Mouse (Mus musculus) CH12.LX (cell line): ENCODE results near the gene Rffl. TPM values are rescaled to one million over a fixed set of nuclear protein-coding genes. Genes with fewer than 3 reads are reported as not detected.
A peak's percentile ranks its signal among the peaks of the same experiment; 100 is the strongest.

ENCODE experiments used
- DNase-seq: peaks from one replicate; pipeline ENCODE4 v3.0.0-alpha.2; 2013; ENCODE audit errors: extremely low read depth
- H3K27ac ChIP-seq: 2 replicates; pipeline ENCODE4 v1.5.1; 2012; ENCODE audit warnings: low read depth, mild to moderate bottlenecking, control low read depth, moderate library complexity; ENCODE audit not compliant: insufficient read depth
- H3K27me3 ChIP-seq: replicated peaks from 2 replicates; pipeline ENCODE3; 2012; ENCODE audit warnings: inconsistent platforms
- H3K36me3 ChIP-seq, 2 experiments: replicated peaks in 1 of 2; 2 replicates each; pipeline versions ENCODE3 to v1.6.1; 2012; ENCODE audit warnings: inconsistent platforms in 1 of 2, low read length in 1 of 2, mild to moderate bottlenecking in 1 of 2, mixed read lengths in 1 of 2, moderate library complexity in 1 of 2; ENCODE audit not compliant: control insufficient read depth in 1 of 2, insufficient read depth in 1 of 2
- H3K4me1 ChIP-seq, 2 experiments: 2 replicates each; pipeline ENCODE4 v1.6.1; 2012; ENCODE audit warnings: inconsistent platforms in 1 of 2, moderate library complexity in 1 of 2; ENCODE audit not compliant: insufficient read depth in 2 of 2, control insufficient read depth in 1 of 2
- H3K4me2 ChIP-seq: 2 replicates; pipeline ENCODE4 v1.6.1; 2012; ENCODE audit warnings: low read depth, mild to moderate bottlenecking, control low read depth; ENCODE audit not compliant: poor library complexity, insufficient read depth, severe bottlenecking
- H3K4me3 ChIP-seq, 3 experiments: fragments of 150-350 bp in 1 of 3; sonication (generic) in 1 of 3; replicated peaks in 1 of 3; 2 replicates each; pipeline versions ENCODE3 to v1.5.1; 2011 to 2012; ENCODE audit warnings: low read depth in 2 of 3, low read length in 2 of 3, mild to moderate bottlenecking in 2 of 3, moderate library complexity in 2 of 3, control low read depth in 1 of 3, improper control_type of control experiment in 1 of 3, inconsistent platforms in 1 of 3, mixed read lengths in 1 of 3; ENCODE audit not compliant: poor library complexity in 1 of 3
- H3K79me2 ChIP-seq: replicated peaks from 2 replicates; pipeline ENCODE4 v1.6.1; 2012; ENCODE audit warnings: mild to moderate bottlenecking, moderate library complexity; ENCODE audit not compliant: control insufficient read depth, poor library complexity, insufficient read depth, severe bottlenecking; ENCODE audit errors: extremely low read depth
- H3K9ac ChIP-seq: 2 replicates; pipeline ENCODE4 v1.6.1; 2012; ENCODE audit warnings: low read depth, mild to moderate bottlenecking, control low read depth, moderate library complexity; ENCODE audit not compliant: insufficient read depth
- H3K9me3 ChIP-seq: replicated peaks from 2 replicates; pipeline ENCODE3; 2012; ENCODE audit warnings: low read length, inconsistent platforms, mixed read lengths
- BHLHE40 ChIP-seq: IDR thresholded peaks from 2 replicates; pipeline ENCODE4 v1.6.1; 2011; ENCODE audit warnings: mild to moderate bottlenecking, low read depth, low read length, improper control_type of control experiment
- CHD1 ChIP-seq: IDR thresholded peaks from 2 replicates; pipeline ENCODE4 v1.6.1; 2012; ENCODE audit warnings: low read depth, low read length, improper control_type of control experiment, inconsistent platforms
- EP300 ChIP-seq: IDR thresholded peaks from 2 replicates; pipeline ENCODE4 v1.6.1; 2011; ENCODE audit warnings: low read length, improper control_type of control experiment
- GABPA ChIP-seq: IDR thresholded peaks from 2 replicates; pipeline ENCODE4 v1.6.1; 2012; ENCODE audit warnings: low read depth, low read length, improper control_type of control experiment, inconsistent platforms; ENCODE audit not compliant: insufficient replicate concordance
- IRF4 ChIP-seq: IDR thresholded peaks from 2 replicates; pipeline ENCODE4 v1.6.1; 2014; ENCODE audit warnings: low read depth, mild to moderate bottlenecking, inconsistent platforms, low read length, improper control_type of control experiment
- JUN ChIP-seq: IDR thresholded peaks from 2 replicates; pipeline ENCODE4 v1.6.1; 2011; ENCODE audit warnings: low read depth, mild to moderate bottlenecking, low read length, improper control_type of control experiment, moderate library complexity; ENCODE audit not compliant: insufficient read depth
- KAT2A ChIP-seq: IDR thresholded peaks from 2 replicates; pipeline ENCODE4 v1.6.1; 2012; ENCODE audit warnings: low read length, improper control_type of control experiment, inconsistent platforms; ENCODE audit not compliant: insufficient replicate concordance
- MAX ChIP-seq: IDR thresholded peaks from 2 replicates; pipeline ENCODE4 v1.6.1; 2011; ENCODE audit warnings: low read length, improper control_type of control experiment
- MAZ ChIP-seq: IDR thresholded peaks from 2 replicates; pipeline ENCODE4 v1.6.1; 2012; ENCODE audit warnings: low read depth, mild to moderate bottlenecking, inconsistent platforms, low read length, improper control_type of control experiment, moderate library complexity
- MEF2A ChIP-seq: IDR thresholded peaks from 2 replicates; pipeline ENCODE4 v1.6.1; 2014; ENCODE audit warnings: low read depth, mild to moderate bottlenecking, inconsistent platforms, low read length, improper control_type of control experiment, borderline replicate concordance
- MXI1 ChIP-seq: IDR thresholded peaks from 2 replicates; pipeline ENCODE4 v1.6.1; 2011; ENCODE audit warnings: mild to moderate bottlenecking, low read depth, low read length, improper control_type of control experiment
- MYC ChIP-seq: IDR thresholded peaks from 2 replicates; pipeline ENCODE4 v1.6.1; 2011; ENCODE audit warnings: low read depth, mild to moderate bottlenecking, improper control_type of control experiment, low read length
- PAX5 ChIP-seq: IDR thresholded peaks from 2 replicates; pipeline ENCODE4 v1.6.1; 2012; ENCODE audit warnings: low read length, inconsistent platforms, mixed read lengths
- RAD21 ChIP-seq: IDR thresholded peaks from 2 replicates; pipeline ENCODE4 v1.6.1; 2011; ENCODE audit warnings: low read depth, mild to moderate bottlenecking, low read length, improper control_type of control experiment, moderate library complexity
- SIN3A ChIP-seq: IDR thresholded peaks from 2 replicates; pipeline ENCODE4 v1.6.1; 2012; ENCODE audit warnings: low read length, improper control_type of control experiment, inconsistent platforms
- SMC3 ChIP-seq: IDR thresholded peaks from 2 replicates; pipeline ENCODE4 v1.6.1; 2011; ENCODE audit warnings: low read depth, low read length, improper control_type of control experiment
- TBP ChIP-seq: conservative IDR thresholded peaks from 2 replicates; pipeline ENCODE4 v1.6.1; 2011; ENCODE audit warnings: low read depth, low read length, improper control_type of control experiment
- TCF12 ChIP-seq: IDR thresholded peaks from 2 replicates; pipeline ENCODE4 v1.6.1; 2014; ENCODE audit warnings: low read depth, mild to moderate bottlenecking, inconsistent platforms, low read length, improper control_type of control experiment
- UBTF ChIP-seq: IDR thresholded peaks from 2 replicates; pipeline ENCODE4 v1.6.1; 2012; ENCODE audit warnings: low read depth, mild to moderate bottlenecking, inconsistent platforms, low read length, improper control_type of control experiment, moderate library complexity
- USF2 ChIP-seq: conservative IDR thresholded peaks from 2 replicates; pipeline ENCODE4 v1.6.1; 2011; ENCODE audit warnings: low read depth, low read length, improper control_type of control experiment
- ZC3H11A ChIP-seq: IDR thresholded peaks from 2 replicates; pipeline ENCODE4 v1.6.1; 2012; ENCODE audit warnings: low read depth, mild to moderate bottlenecking, inconsistent platforms, low read length, improper control_type of control experiment
- ZNF384 ChIP-seq: IDR thresholded peaks from 2 replicates; pipeline ENCODE4 v1.6.1; 2012; ENCODE audit warnings: low read depth, low read length, improper control_type of control experiment, inconsistent platforms
- dilution Hi-C: fragments of 300-500 bp; cut with MboI; formaldehyde crosslinking; loops from 2 replicates; pipeline ENCODE4 v1.14.3; 2020; ENCODE audit warnings: low sequenced_read_pairs; ENCODE audit not compliant: extremely low pct_unique_long_range_greater_than_20kb, extremely low pct_ligation_motif_present
- in situ Hi-C: fragments of 300-500 bp; cut with MboI; formaldehyde crosslinking; loops from 3 replicates; pipeline ENCODE4 v1.14.3; 2019; ENCODE audit warnings: low sequenced_read_pairs, low pct_ligation_motif_present, low pct_unique_long_range_greater_than_20kb, mixed read lengths
- polyA plus RNA-seq: library from polyadenylated mRNA; unstranded; fragments of >175 nt; gene quantifications from 2 replicates; pipeline ENCODE4 v1.2.1, GENCODE M21; 2012; ENCODE audit warnings: low read depth; ENCODE audit not compliant: insufficient read length
- total RNA-seq, 2 experiments: library from RNA; depleted of rRNA; stranded (reverse); fragments of 300-350 nt in 1 of 2; fragments of >200 nt in 1 of 2; gene quantifications; 2 replicates each; pipeline ENCODE4 v1.2.3; 2012 to 2014

The Rffl gene
- total and polyA plus RNA-seq, 3 experiments: 1.2 to 16.5 (median 3.0) TPM

GRCm38 (mm10) chr11:82856032-82856431 lies 15.0 kb downstream of the Rffl start:
- dilution Hi-C loops: no loop called here
- no peaks in the 10 kb centered on the region for H3K36me3 ChIP-seq
- H3K79me2 ChIP-seq: peaks cover 19% of the 10 kb centered on the region; the same call in 1 of the 2 replicates
- DNase-seq: no peak
- no peak overlapping the region for H3K4me2 ChIP-seq
- H3K27ac ChIP-seq: peak overlapping the region; percentile 31
- no peaks in the 10 kb centered on the region; a peak in 1 of 4 replicates for H3K4me1 ChIP-seq
- in situ Hi-C loops: no loop called here
- no peak overlapping the region for H3K9ac ChIP-seq
- no peaks in the 10 kb centered on the region for H3K27me3 ChIP-seq
- TF ChIP-seq CHD1 (peak; percentile 45; the same call in 1 of the 2 replicates), GABPA (no peak), JUN (no peak), RAD21 (no peak), MYC (no peak), ZC3H11A (no peak), MXI1 (peak; percentile 59; the same call in 1 of the 2 replicates), TCF12 (0 out of 2 replicates have a peak, but pooled peaks have one; percentile 14), MAX (no peak), SMC3 (no peak), ZNF384 (peak; percentile 52; the same call in 1 of the 2 replicates), PAX5 (no peak), UBTF (0 out of 2 replicates have a peak, but pooled peaks have one; percentile 65), KAT2A (no peak), SIN3A (no peak), BHLHE40 (no peak; the same call in 1 of the 2 replicates), MAZ (no peak), EP300 (0 out of 2 replicates have a peak, but pooled peaks have one; percentile 17), TBP (no peak), USF2 (no peak)
- no peak overlapping the region for H3K4me3 ChIP-seq
- peaks cover 3% of the 10 kb centered on the region for H3K9me3 ChIP-seq

GRCm38 (mm10) chr11:82855327-82855973 lies 15.6 kb downstream of the Rffl start:
- no peak overlapping the region for H3K9ac ChIP-seq
- dilution Hi-C loops: no loop called here
- no peak overlapping the region for H3K4me3 ChIP-seq
- H3K79me2 ChIP-seq: peaks cover 19% of the 10 kb centered on the region; the same call in 1 of the 2 replicates
- TF ChIP-seq SIN3A (0 out of 2 replicates have a peak, but pooled peaks have one; percentile 32), CHD1 (peak; percentile 25; the same call in 1 of the 2 replicates), JUN (no peak), MAX (no peak), BHLHE40 (0 out of 2 replicates have a peak, but pooled peaks have one; percentile 20), MXI1 (peak; percentile 71; the same call in 1 of the 2 replicates), MEF2A (peak; percentile 32; the same call in 1 of the 2 replicates), IRF4 (peak; percentile 48; the same call in 1 of the 2 replicates)
- TF ChIP-seq, all 38 proteins: peak for 6
- Histone ChIP-seq H3K27me3 (no peaks in the 10 kb centered on the region), H3K4me2 (no peak overlapping the region), H3K36me3 (no peaks in the 10 kb centered on the region), H3K9me3 (peaks cover 3% of the 10 kb centered on the region), H3K4me1 (no peaks in the 10 kb centered on the region; a peak in 1 of 4 replicates), H3K27ac (peak overlapping the region; percentile 63)
- in situ Hi-C loops: no loop called here
- DNase-seq: no peak
